Mouse (Mus musculus) Patski (cell line): ENCODE results near the gene Zcchc9. TPM values are rescaled to one million over a fixed set of nuclear protein-coding genes. Genes with fewer than 3 reads are reported as not detected.

Source experiments
- ATAC-seq: fragments of 100-300 bp; one replicate; pipeline ENCODE4 v1.8.0; 2021
- CTCF ChIA-PET: fragments of 350-600 bp; sonication (Branson Sonifier 250); formaldehyde crosslinking; loops from one replicate; lab custom pipeline; 2022; ENCODE audit warnings: inconsistent platforms; lab: Charles Lee
- POLR2A ChIA-PET: fragments of 350-600 bp; sonication (Branson Sonifier 250); formaldehyde crosslinking; loops from one replicate; lab custom pipeline; 2022; ENCODE audit warnings: antibody characterized with exemption, inconsistent platforms; lab: Charles Lee
- DNase-seq: peaks from one replicate; pipeline ENCODE4 v3.0.0-alpha.2; 2011; ENCODE audit warnings: low read depth, low spot score
- H3K27me3 ChIP-seq: fragments of 371-371 bp; one replicate; pipeline ENCODE4 v1.5.1; 2021
- CTCF ChIP-seq: fragments of 100-300 bp; IDR thresholded peaks from one replicate; pipeline ENCODE4 v1.5.1; 2021
- in situ Hi-C: fragments of 300-500 bp; cut with MboI; formaldehyde crosslinking; loops from 3 replicates; pipeline ENCODE4 v1.11.1; 2018; ENCODE audit warnings: low pct_unique_long_range_greater_than_20kb, mixed read lengths
- polyA plus RNA-seq: library from polyadenylated mRNA; unstranded; gene quantifications from one replicate; pipeline ENCODE4 v1.2.3, GENCODE M21; 2021

The Zcchc9 gene
- polyA plus RNA-seq, 1 experiment from 2014 or later: 37.6 TPM

- in situ Hi-C loops: no loop called here
- ATAC-seq (peak; percentile 79), DNase-seq (no peak)
- no peak for TF ChIP-seq CTCF
- ChIA-PET POLR2A (no interaction called here), CTCF (no interaction called here)
- H3K27me3 ChIP-seq: no peaks in the 10 kb centered on the region
These were observed 45.7 kb downstream of the Zcchc9 start for GRCm38 (mm10) chr13:91761654-91762445.

GRCm38 (mm10) chr13:91760302-91761050 lies 47.0 kb downstream of the Zcchc9 start:
- POLR2A ChIA-PET: no interaction called here
- in situ Hi-C loops: no loop called here
- no peak for TF ChIP-seq CTCF
- no peak for DNase-seq
- no peaks in the 10 kb centered on the region for H3K27me3 ChIP-seq
- no peak for ATAC-seq
- CTCF ChIA-PET: interaction anchor here (0.9 to 1.6 kb wide), 2 partner anchors 20 to 37 kb away, joined by 3 read pairs; no protein-coding TSS in a partner anchor

- in situ Hi-C loops: no loop called here
- ATAC-seq (no peak), DNase-seq (no peak)
- no peaks in the 10 kb centered on the region for H3K27me3 ChIP-seq
- ChIA-PET CTCF (interaction anchor here (0.9 to 1.6 kb wide), 2 partner anchors 21 to 37 kb away, joined by 3 read pairs; no protein-coding TSS in a partner anchor), POLR2A (no interaction called here)
- TF ChIP-seq CTCF: no peak
These were observed 47.7 kb downstream of the Zcchc9 start for GRCm38 (mm10) chr13:91759791-91760190.

GRCm38 (mm10) chr13:91758316-91759048 lies 49.0 kb downstream of the Zcchc9 start:
- TF ChIP-seq CTCF: no peak
- POLR2A ChIA-PET: interaction anchor here (0.6 kb wide), 1 partner anchor 41 kb away, joined by 5 read pairs; no protein-coding TSS in a partner anchor

GRCm38 (mm10) chr13:91756230-91756629 lies 51.3 kb downstream of the Zcchc9 start:
- no peak for DNase-seq

More at GRCm38 (mm10) chr13:91758316-91759048, 49.0 kb downstream of the Zcchc9 start:
- ATAC-seq (no peak), DNase-seq (no peak)
- in situ Hi-C loops: no loop called here
- H3K27me3 ChIP-seq: no peaks in the 10 kb centered on the region
- CTCF ChIA-PET: no interaction called here

GRCm38 (mm10) chr13:91754762-91755161 lies 52.7 kb downstream of the Zcchc9 start:
- ChIA-PET CTCF (no interaction called here), POLR2A (no interaction called here)
- TF ChIP-seq CTCF: no peak
- in situ Hi-C loops: no loop called here
- ATAC-seq (no peak), DNase-seq (no peak)
- no peaks in the 10 kb centered on the region for H3K27me3 ChIP-seq

More at GRCm38 (mm10) chr13:91756230-91756629, 51.3 kb downstream of the Zcchc9 start:
- POLR2A ChIA-PET: no interaction called here
- no peak for TF ChIP-seq CTCF
- peak; percentile 71 for ATAC-seq
- in situ Hi-C loops: no loop called here
- no peaks in the 10 kb centered on the region for H3K27me3 ChIP-seq
- CTCF ChIA-PET: no interaction called here

GRCm38 (mm10) chr13:91753724-91754123 lies 53.8 kb downstream of the Zcchc9 start:
- DNase-seq: no peak
- no peaks in the 10 kb centered on the region for H3K27me3 ChIP-seq
- in situ Hi-C loops: no loop called here
- TF ChIP-seq CTCF: no peak
- CTCF ChIA-PET: no interaction called here
- POLR2A ChIA-PET: no interaction called here
- ATAC-seq: no peak

- CTCF ChIA-PET: no interaction called here
These were observed 57.5 kb downstream of the Zcchc9 start for GRCm38 (mm10) chr13:91749981-91750380.

GRCm38 (mm10) chr13:91748401-91748800 lies 59.1 kb downstream of the Zcchc9 start:
- in situ Hi-C loops: no loop called here
- ATAC-seq (no peak), DNase-seq (no peak)
- no peaks in the 10 kb centered on the region for H3K27me3 ChIP-seq
- TF ChIP-seq CTCF: no peak
- ChIA-PET POLR2A (no interaction called here), CTCF (no interaction called here)

More at GRCm38 (mm10) chr13:91749981-91750380, 57.5 kb downstream of the Zcchc9 start:
- POLR2A ChIA-PET: no interaction called here
- ATAC-seq (no peak), DNase-seq (no peak)
- in situ Hi-C loops: no loop called here
- no peak for TF ChIP-seq CTCF
- no peaks in the 10 kb centered on the region for H3K27me3 ChIP-seq

Other genes starting within 250 kb of the Zcchc9 start
- not detected for gene Acot12, start 66.2 kb downstream of the Zcchc9 start, polyA plus RNA-seq
- not detected for gene Ckmt2, start 69.2 kb upstream of the Zcchc9 start, polyA plus RNA-seq